Mouse (Mus musculus): ENCODE data around the gene Dglucy. TPM values are rescaled to one million over a fixed set of nuclear protein-coding genes. Genes with fewer than 3 reads are reported as not detected.
"Not testable (repeated sequence)": the region's sequence is repeated elsewhere in the genome, so short reads cannot be mapped to it uniquely, and the experiment has no call there.

Dglucy gene
- total RNA-seq, 2 experiments from 2014 or later, result 8.0 to 9.3 TPM

- no peak for DNase-seq (ENCODE audit: low spot score in 2 of 2)
- intact Hi-C loops (cut with DNase I), result loop anchor here (5.0 kb wide), 1 partner anchor 50 kb away; the partner anchor contains the start of gene Rps6ka5
Observed at GRCm38 (mm10) chr12:100776991-100777390, 1.9 kb upstream of the Dglucy start.

GRCm38 (mm10) chr12:100778276-100778933, 452 bp upstream of the Dglucy start:
- intact Hi-C loops (cut with DNase I), result loop anchor here (5.0 kb wide), 1 partner anchor 51 kb away; the partner anchor contains the start of gene Rps6ka5
- no peak for DNase-seq (ENCODE audit: low spot score in 2 of 2)

- intact Hi-C loops (cut with DNase I), result no loop called here
- DNase-seq (ENCODE audit: low spot score in 2 of 2), result no peak
Observed at GRCm38 (mm10) chr12:100780416-100780815, 1.6 kb downstream of the Dglucy start.

GRCm38 (mm10) chr12:100781428-100782120, 2.7 kb downstream of the Dglucy start:
- no peak for DNase-seq (ENCODE audit: low spot score in 2 of 2)
- intact Hi-C loops (cut with DNase I), result no loop called here

GRCm38 (mm10) chr12:100784152-100784551, 5.3 kb downstream of the Dglucy start:
- intact Hi-C loops (cut with DNase I), result no loop called here
- DNase-seq (ENCODE audit: low spot score in 2 of 2), result no peak

- DNase-seq (ENCODE audit: low spot score in 2 of 2), result no peak
- intact Hi-C loops (cut with DNase I), result no loop called here
Observed at GRCm38 (mm10) chr12:100785344-100785743, 6.5 kb downstream of the Dglucy start.

GRCm38 (mm10) chr12:100789981-100790550, 11.2 kb downstream of the Dglucy start:
- no peak for DNase-seq (ENCODE audit: low spot score in 2 of 2)
- intact Hi-C loops (cut with DNase I), result no loop called here

GRCm38 (mm10) chr12:100791425-100791824, 12.6 kb downstream of the Dglucy start:
- no peak for DNase-seq (ENCODE audit: low spot score in 2 of 2)
- intact Hi-C loops (cut with DNase I), result no loop called here

GRCm38 (mm10) chr12:100794450-100795230, 15.8 kb downstream of the Dglucy start:
- no peak for DNase-seq (ENCODE audit: low spot score in 2 of 2)
- intact Hi-C loops (cut with DNase I), result no loop called here

- intact Hi-C loops (cut with DNase I), result no loop called here
- no peak for DNase-seq (ENCODE audit: low spot score in 2 of 2)
Observed at GRCm38 (mm10) chr12:100795390-100796036, 16.7 kb downstream of the Dglucy start.

- DNase-seq (ENCODE audit: low spot score in 2 of 2); intact Hi-C loops (cut with DNase I): not testable (repeated sequence)
Observed at GRCm38 (mm10) chr12:100803391-100803790, 24.5 kb downstream of the Dglucy start.

- DNase-seq (ENCODE audit: low spot score in 2 of 2), result no peak
- intact Hi-C loops (cut with DNase I), result no loop called here
Observed at GRCm38 (mm10) chr12:100807280-100807679, 28.4 kb downstream of the Dglucy start.

- intact Hi-C loops (cut with DNase I), result no loop called here
- DNase-seq (ENCODE audit: low spot score in 2 of 2), result peak; percentile 32 to 54
Observed at GRCm38 (mm10) chr12:100808609-100809280, 29.9 kb downstream of the Dglucy start.

- no peak for DNase-seq (ENCODE audit: low spot score in 2 of 2)
- intact Hi-C loops (cut with DNase I), result no loop called here
Observed at GRCm38 (mm10) chr12:100810542-100810941, 31.7 kb downstream of the Dglucy start.

- no peak for DNase-seq (ENCODE audit: low spot score in 2 of 2)
- intact Hi-C loops (cut with DNase I), result no loop called here
Observed at GRCm38 (mm10) chr12:100813901-100814300, 35.0 kb downstream of the Dglucy start.

- no peak for DNase-seq (ENCODE audit: low spot score in 2 of 2)
- intact Hi-C loops (cut with DNase I), result no loop called here
Observed at GRCm38 (mm10) chr12:100814671-100815070, 35.8 kb downstream of the Dglucy start.

- intact Hi-C loops (cut with DNase I), result no loop called here
- DNase-seq (ENCODE audit: low spot score in 2 of 2), result no peak
Observed at GRCm38 (mm10) chr12:100816906-100817305, 38.0 kb downstream of the Dglucy start.

- intact Hi-C loops (cut with DNase I), result no loop called here
- DNase-seq (ENCODE audit: low spot score in 2 of 2), result no peak
Observed at GRCm38 (mm10) chr12:100819965-100820364, 41.1 kb downstream of the Dglucy start.

GRCm38 (mm10) chr12:100831021-100831420, 52.2 kb downstream of the Dglucy start:
- intact Hi-C loops (cut with DNase I), result no loop called here
- DNase-seq (ENCODE audit: low spot score in 2 of 2), result no peak

All from left cerebral cortex, postnatal 36 days (tissue).